Mouse (Mus musculus): ENCODE data around the gene Tmem136.

DNA sequence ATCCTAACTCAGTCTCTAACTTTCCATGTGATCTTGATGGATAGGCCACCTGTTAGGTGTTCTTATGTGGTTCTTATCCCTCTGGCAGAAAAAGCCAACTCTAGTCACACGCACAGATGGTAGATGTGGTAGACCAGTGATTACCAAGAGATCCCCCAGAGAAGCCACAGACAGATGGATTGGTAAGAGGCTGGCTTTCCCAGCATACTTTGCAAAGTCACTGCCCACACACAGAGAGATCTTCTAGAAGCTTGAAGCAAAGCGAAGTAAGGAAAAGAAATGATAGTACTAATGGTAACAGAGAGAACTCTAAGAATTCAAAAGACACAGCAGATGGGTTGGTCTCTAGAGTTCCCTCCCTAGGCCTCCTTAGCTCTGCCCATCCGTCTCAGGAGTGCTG is 33.1 kb upstream of the Tmem136 start:
- TF ChIP-seq CTCF (IDR thresholded peaks at IDR 0.05; ENCODE audit: insufficient read depth, low read depth, low read length), result no peak
- no peak for TF ChIP-seq POLR2A (IDR thresholded peaks at IDR 0.05; ENCODE audit: insufficient read depth, low read depth, low read length)
